ENCODE assay signal across 7 mouse cellular contexts in genomic region chr12:80132250-80133003, GRCm38 (mm10). TPM values are rescaled to one million over a fixed set of nuclear protein-coding genes. Genes with fewer than 3 reads are reported as not detected.
DNase-seq lines count a peak whose midpoint lies in the region; ATAC-seq lines count a peak whose summit lies in the region.

No protein-coding gene starts in this region.

- H3K36me3 ChIP-seq in intestine, embryonic 15.5 days = no peaks in the 10 kb centered on the region
- peaks cover 7% of the 10 kb centered on the region; the same call in 1 of the 2 replicates for H3K36me3 ChIP-seq in limb, embryonic 12.5 days
- no peaks in the 10 kb centered on the region for H3K36me3 ChIP-seq in midbrain, embryonic 13.5 days

- peaks cover 31% of the 10 kb centered on the region for H3K4me1 ChIP-seq in intestine, embryonic 15.5 days (replicated peaks)
- H3K4me1 ChIP-seq in limb, embryonic 12.5 days (replicated peaks) = peaks cover 39% of the 10 kb centered on the region
- H3K4me1 ChIP-seq in midbrain, embryonic 13.5 days (replicated peaks) = peaks cover 27% of the 10 kb centered on the region

- WGBS in intestine, embryonic 15.5 days = under 1% methylated on average over 66 of the region's 66 CpGs
- 1% methylated on average over 66 of the region's 66 CpGs for WGBS in limb, embryonic 12.5 days
- WGBS in midbrain, embryonic 13.5 days = under 1% methylated on average over 56 of the region's 66 CpGs

- DNase-seq in adrenal gland, adult 18-20 months (ENCODE audit: low spot score in 2 of 2) = peak; percentile 92 to 93
- peak; percentile 94 for DNase-seq in embryo, embryonic 10 days (ENCODE audit: low spot score)
- DNase-seq in gastrocnemius, postnatal 36 days = peak; percentile 88 to 91
- peak; percentile 80 for DNase-seq in spleen, adult 12 weeks (ENCODE audit: low spot score)

- H3K4me2 ChIP-seq in intestine, embryonic 15.5 days (replicated peaks) = peak overlapping the region; percentile 78
- H3K4me2 ChIP-seq in limb, embryonic 12.5 days = peak overlapping the region; percentile 72
- H3K4me2 ChIP-seq in midbrain, embryonic 13.5 days (replicated peaks) = peak overlapping the region; percentile 74

- intact Hi-C loops in gastrocnemius, postnatal 36 days (cut with DNase I) = loop anchor here (2.0 kb wide), 2 partner anchors 18 to 520 kb away; no protein-coding TSS in a partner anchor

- peak overlapping the region; percentile 94 for H3K9ac ChIP-seq in intestine, embryonic 15.5 days
- H3K9ac ChIP-seq in limb, embryonic 12.5 days (replicated peaks) = peak overlapping the region; percentile 96
- peak overlapping the region; percentile 90 for H3K9ac ChIP-seq in midbrain, embryonic 13.5 days (replicated peaks)

- peak; percentile 87 for ATAC-seq in intestine, embryonic 15.5 days
- peak; percentile 85 for ATAC-seq in limb, embryonic 12.5 days (ENCODE audit: insufficient number of reproducible peaks, insufficient read depth, low FRiP score, low TSS enrichment, low read depth)
- peak; percentile 93 for ATAC-seq in midbrain, embryonic 13.5 days

- peak overlapping the region; percentile 62 for H3K4me3 ChIP-seq in intestine, embryonic 15.5 days (replicated peaks)
- H3K4me3 ChIP-seq in limb, embryonic 12.5 days (replicated peaks) = peak overlapping the region; percentile 61
- H3K4me3 ChIP-seq in midbrain, embryonic 13.5 days (replicated peaks) = peak overlapping the region; percentile 59

- H3K27ac ChIP-seq in intestine, embryonic 15.5 days = peak overlapping the region; percentile 98
- H3K27ac ChIP-seq in limb, embryonic 12.5 days = peak overlapping the region; percentile 98
- peak overlapping the region; percentile 97 for H3K27ac ChIP-seq in midbrain, embryonic 13.5 days

- no peaks in the 10 kb centered on the region for H3K27me3 ChIP-seq in intestine, embryonic 15.5 days (replicated peaks)
- H3K27me3 ChIP-seq in limb, embryonic 12.5 days = no peaks in the 10 kb centered on the region
- no peaks in the 10 kb centered on the region for H3K27me3 ChIP-seq in midbrain, embryonic 13.5 days

- no peaks in the 10 kb centered on the region for H3K9me3 ChIP-seq in intestine, embryonic 15.5 days
- no peaks in the 10 kb centered on the region for H3K9me3 ChIP-seq in limb, embryonic 12.5 days
- H3K9me3 ChIP-seq in midbrain, embryonic 13.5 days = no peaks in the 10 kb centered on the region

RNA-seq across cellular contexts. Expression of gene Zfp36l1, which starts 19.6 kb away (rescaled TPM):
- total RNA-seq in adrenal gland, adult 18-20 months (2021) = 100 to 1,000 TPM; 172 to 225 TPM
- 10 to 100 TPM; 25.0 to 29.8 TPM for total RNA-seq in gastrocnemius, postnatal 36 days (2021)
- polyA plus RNA-seq in intestine, embryonic 15.5 days (2015; fragmentation: Nextera tagmentation; extraction: Ambion mirVana) = 95.8 and 107 TPM in 2 replicates
- polyA plus RNA-seq in limb, embryonic 12.5 days (2016; fragmentation: Nextera tagmentation; extraction: Ambion mirVana) = 80.7 and 89.8 TPM in 2 replicates
- polyA plus RNA-seq in midbrain, embryonic 13.5 days (2015; fragmentation: Nextera tagmentation; extraction: Ambion mirVana) = 51.7 and 60.1 TPM in 2 replicates

Comparison
In these comparisons a context has a peak if more than half of its experiments do, and no peak if none do; other contexts are left out.
1. Peak in every context shown above with its lines: DNase-seq, ATAC-seq, H3K4me3 ChIP-seq and H3K27ac ChIP-seq.